Mouse (Mus musculus) activated CD4-positive, CD25-positive, alpha-beta regulatory T cell (primary cell): ENCODE measurements around the gene Cux1. TPM values are rescaled to one million over a fixed set of nuclear protein-coding genes. Genes with fewer than 3 reads are reported as not detected.

Experiments
- polyA plus RNA-seq, 2 experiments: library from polyadenylated mRNA; unstranded; fragments of 100-300 nt; shearing (Covaris generic); gene quantifications; one replicate each; pipeline ENCODE4 v1.2.1; 2017

Gene Cux1
- polyA plus RNA-seq, result 10 to 100 TPM; 41.6 to 45.6 TPM

DNA sequence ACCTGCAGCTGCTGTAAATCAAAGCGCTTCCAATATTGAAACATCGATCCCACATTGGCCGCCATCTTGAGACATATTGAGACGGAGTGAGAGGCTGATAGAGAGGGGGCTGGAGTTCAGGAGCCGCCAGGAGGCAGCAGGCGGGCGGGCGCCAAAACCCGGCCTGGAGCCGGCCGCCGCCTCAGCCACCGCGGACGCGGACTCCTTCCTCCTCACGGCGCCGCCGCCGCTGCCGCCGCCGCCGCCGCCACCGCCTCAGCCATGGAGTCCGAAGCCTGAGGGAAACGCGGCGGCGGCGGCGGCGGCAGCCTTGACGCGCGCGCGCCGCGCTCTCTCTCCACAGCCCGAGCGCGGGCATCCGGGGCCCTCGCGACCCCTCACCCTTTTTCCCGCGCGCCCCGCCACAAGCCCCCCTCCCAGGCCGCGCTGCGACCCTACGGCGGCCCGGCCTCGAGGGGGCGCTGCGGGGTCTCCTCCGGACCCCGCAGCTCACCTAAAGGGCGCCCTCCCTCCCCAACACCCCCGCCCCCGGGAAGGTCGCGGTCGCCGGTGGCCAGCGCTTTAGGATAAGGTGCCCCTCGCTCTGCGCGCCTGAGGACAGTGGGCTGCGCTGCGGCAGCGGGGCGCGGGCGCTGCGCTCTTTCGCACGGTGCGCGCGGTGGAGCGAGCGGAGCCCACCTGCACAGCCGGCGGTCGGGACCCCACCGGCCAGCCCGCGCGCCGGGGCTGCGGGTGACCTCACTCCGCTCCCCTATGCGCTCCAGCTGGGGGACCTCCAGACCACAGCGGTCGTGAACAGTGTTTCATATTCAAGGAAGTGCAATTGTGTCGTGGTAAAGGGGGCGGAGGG is at the start of gene Cux1:
Gene Cux1, minus strand, starts transcription at position 315 of the 850 bp plus-strand sequence.

GRCm38 (mm10) chr5:136246452-136246838 is 320.8 kb downstream of the Cux1 start, which contains the start of gene Sh2b2:
Sh2b2 (minus strand) TSS chr5:136246556.

DNA sequence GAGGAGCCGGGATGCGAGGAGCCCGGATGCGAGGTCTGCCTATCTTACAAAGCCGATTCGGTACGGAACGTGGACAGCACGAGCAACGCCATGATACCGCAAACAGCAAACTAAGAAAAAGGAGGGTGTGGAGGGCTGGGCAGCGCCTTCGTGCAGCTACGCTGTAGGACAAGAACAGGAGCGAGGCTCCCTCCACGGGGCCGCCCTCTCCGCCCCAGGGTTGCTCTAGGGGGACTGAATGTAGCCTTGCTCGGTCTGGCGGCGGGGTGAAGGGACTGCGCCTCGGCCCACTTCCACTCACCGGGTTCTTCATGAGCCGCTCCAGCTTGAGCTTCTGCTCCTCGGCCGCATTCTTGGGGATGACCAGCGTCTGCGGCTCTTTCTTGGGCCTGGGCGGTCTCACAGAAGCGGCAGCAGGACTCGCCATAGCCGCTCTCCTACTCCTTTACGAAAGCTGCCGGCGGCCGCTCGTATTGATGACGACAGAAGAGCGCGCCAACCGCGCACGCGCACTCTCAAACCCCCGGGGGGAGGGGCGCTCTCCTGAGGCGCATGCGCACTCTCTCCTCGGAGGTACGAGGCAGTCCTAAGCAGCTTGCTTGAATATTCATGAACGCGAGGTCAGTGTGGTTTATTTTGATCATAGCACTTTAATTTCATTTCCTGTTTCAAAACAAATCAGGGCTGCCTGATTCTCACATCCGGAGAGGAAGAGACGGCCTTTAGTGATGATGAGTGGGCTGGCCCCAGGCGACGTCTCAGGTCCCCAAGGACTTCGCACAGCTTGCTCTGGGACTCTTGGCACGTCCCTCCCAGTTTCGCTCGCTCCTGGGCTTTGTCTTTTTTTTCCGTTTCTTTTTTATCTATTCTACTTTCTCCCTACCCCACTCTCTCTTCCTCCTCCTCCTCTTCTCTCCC is 368.6 kb downstream of the Cux1 start, which contains the start of gene Prkrip1:
Gene Prkrip1, minus strand, starts transcription at position 490 of the 918 bp plus-strand sequence.

Other genes with a start within 250 kb of the Cux1 start
- 1 to 10 TPM in 1 of 2 experiments, under 1 TPM in 1; 0.58 to 1.7 TPM for gene Myl10, start 125.7 kb upstream of the Cux1 start, polyA plus RNA-seq